Mouse (Mus musculus) myocyte (in vitro differentiated cells): ENCODE data around the gene Alpk1.

ENCODE experiments used
- CEBPB ChIP-seq: IDR thresholded peaks from 2 replicates; pipeline ENCODE4 v1.6.1; 2011; ENCODE audit warnings: mild to moderate bottlenecking, moderate library complexity; ENCODE audit not compliant: poor library complexity, insufficient read depth, severe bottlenecking
- E2F4 ChIP-seq: IDR thresholded peaks from one replicate; pipeline ENCODE4 v1.6.1; 2011; ENCODE audit warnings: mild to moderate bottlenecking, control low read depth, moderate library complexity; ENCODE audit not compliant: insufficient read depth
- MAX ChIP-seq: IDR thresholded peaks from one replicate; pipeline ENCODE4 v1.6.1; 2011; ENCODE audit warnings: low read depth, mild to moderate bottlenecking, control low read depth
- MYOD1 ChIP-seq, 3 experiments: IDR thresholded peaks; one replicate each; pipeline ENCODE4 v1.6.1; 2011; ENCODE audit warnings: control low read depth in 2 of 3, low read depth in 2 of 3, mild to moderate bottlenecking in 2 of 3, moderate library complexity in 1 of 3; ENCODE audit not compliant: insufficient read length in 2 of 3, control insufficient read depth in 1 of 3
- MYOG ChIP-seq, 3 experiments: IDR thresholded peaks; one replicate each; pipeline ENCODE4 v1.6.1; 2011; ENCODE audit warnings: control low read depth in 2 of 3, low read depth in 2 of 3, mild to moderate bottlenecking in 2 of 3; ENCODE audit not compliant: insufficient read length in 2 of 3, control insufficient read depth in 1 of 3, insufficient read depth in 1 of 3
- POLR2A ChIP-seq: IDR thresholded peaks from one replicate; pipeline ENCODE4 v1.6.1; 2011; ENCODE audit warnings: low read depth, mild to moderate bottlenecking, control low read depth, moderate library complexity; ENCODE audit not compliant: insufficient read length
- POLR2AphosphoS2 ChIP-seq: IDR thresholded peaks from one replicate; pipeline ENCODE4 v1.6.1; 2011; ENCODE audit warnings: low read depth, control low read depth; ENCODE audit not compliant: insufficient read length
- REST ChIP-seq: IDR thresholded peaks from one replicate; pipeline ENCODE4 v1.6.1; 2011; ENCODE audit warnings: mild to moderate bottlenecking, control low read depth, moderate library complexity; ENCODE audit not compliant: insufficient read depth, insufficient read length
- SRF ChIP-seq: IDR thresholded peaks from one replicate; pipeline ENCODE4 v1.6.1; 2011; ENCODE audit warnings: low read depth; ENCODE audit not compliant: control insufficient read depth, insufficient read length
- TCF12 ChIP-seq: IDR thresholded peaks from one replicate; pipeline ENCODE4 v1.6.1; 2011; ENCODE audit warnings: mild to moderate bottlenecking, control low read depth; ENCODE audit not compliant: poor library complexity, insufficient read depth, severe bottlenecking
- USF1 ChIP-seq: IDR thresholded peaks from one replicate; pipeline ENCODE4 v1.6.1; 2011; ENCODE audit warnings: low read depth, mild to moderate bottlenecking, control low read depth, moderate library complexity

- TF ChIP-seq CEBPB (no peak), POLR2A (no peak), MYOG (IDR thresholded peaks at IDR 0.05; ENCODE audit: control insufficient read depth in 1 of 3, insufficient read depth in 1 of 3, insufficient read length in 2 of 3, low read depth in 2 of 3) (no peak), E2F4 (no peak), TCF12 (no peak), SRF (no peak), MYOD1 (IDR thresholded peaks at IDR 0.05; ENCODE audit: control insufficient read depth in 1 of 3, insufficient read length in 2 of 3, low read depth in 2 of 3) (no peak), USF1 (no peak), POLR2AphosphoS2 (no peak), MAX (no peak), REST (no peak)
Observed at GRCm38 (mm10) chr3:127764541-127764940, 15.8 kb downstream of the Alpk1 start.
